Mouse (Mus musculus) hindbrain, embryonic 16.5 days (tissue): ENCODE measurements around the gene She. TPM values are rescaled to one million over a fixed set of nuclear protein-coding genes. Genes with fewer than 3 reads are reported as not detected.
A peak's percentile ranks its signal among the peaks of the same experiment; 100 is the strongest.

ENCODE experiments used
- ATAC-seq: fragments of 200-750 bp; cut with Nextera tagmentation; 2 replicates; pipeline ENCODE4 v1.8.0; 2017; ENCODE audit warnings: moderate TSS enrichment, moderate library complexity
- H3K27ac ChIP-seq: fragments of 300-500 bp; sonication (generic); 2 replicates; pipeline ENCODE4 v1.5.1; 2014; ENCODE audit warnings: low read depth, mild to moderate bottlenecking, control low read depth, low read length, moderate library complexity
- H3K27me3 ChIP-seq: fragments of 300-500 bp; sonication (generic); replicated peaks from 2 replicates; pipeline ENCODE4 v1.6.1; 2014; ENCODE audit warnings: low read length; ENCODE audit not compliant: control insufficient read depth, insufficient read depth
- H3K36me3 ChIP-seq: fragments of 300-500 bp; sonication (generic); 2 replicates; pipeline ENCODE4 v1.6.1; 2014; ENCODE audit warnings: mild to moderate bottlenecking, low read length, moderate library complexity, mixed read lengths; ENCODE audit not compliant: control insufficient read depth, insufficient read depth
- H3K4me1 ChIP-seq: fragments of 300-500 bp; sonication (generic); 2 replicates; pipeline ENCODE4 v1.6.1; 2014; ENCODE audit warnings: low read depth, low read length; ENCODE audit not compliant: control insufficient read depth, insufficient read depth
- H3K4me2 ChIP-seq: fragments of 300-500 bp; sonication (generic); 2 replicates; pipeline ENCODE4 v1.6.1; 2014; ENCODE audit warnings: mild to moderate bottlenecking, low read length, control low read depth, moderate library complexity
- H3K4me3 ChIP-seq: fragments of 300-500 bp; sonication (generic); 2 replicates; pipeline ENCODE4 v1.5.1; 2014; ENCODE audit warnings: mild to moderate bottlenecking, low read length, control low read depth, moderate library complexity
- H3K9ac ChIP-seq: fragments of 300-500 bp; sonication (generic); 2 replicates; pipeline ENCODE4 v1.6.1; 2014; ENCODE audit warnings: low read depth, mild to moderate bottlenecking, control low read depth, low read length, moderate library complexity
- H3K9me3 ChIP-seq: fragments of 300-500 bp; sonication (generic); 2 replicates; pipeline ENCODE4 v1.6.1; 2014; ENCODE audit warnings: mild to moderate bottlenecking, low read length, moderate library complexity; ENCODE audit not compliant: control insufficient read depth
- whole genome bisulfite sequencing: fragments of 180-500 bp; shearing (Covaris S2); extraction: QIAGEN DNeasy Blood & Tissue Kit; methylation state at CpG from one replicate; pipeline ENCODE4 v1.1.7; 2014; 5-methylcytosine and 5-hydroxymethylcytosine counted together
- polyA plus RNA-seq: library from polyadenylated mRNA; unstranded; fragments of >200 nt; fragmentation: Nextera tagmentation; extraction: Ambion mirVana; gene quantifications from 2 replicates; pipeline ENCODE4 v1.2.1, GENCODE M21; 2015

The She gene
- polyA plus RNA-seq, result 1.2 and 1.4 TPM in 2 replicates

DNA sequence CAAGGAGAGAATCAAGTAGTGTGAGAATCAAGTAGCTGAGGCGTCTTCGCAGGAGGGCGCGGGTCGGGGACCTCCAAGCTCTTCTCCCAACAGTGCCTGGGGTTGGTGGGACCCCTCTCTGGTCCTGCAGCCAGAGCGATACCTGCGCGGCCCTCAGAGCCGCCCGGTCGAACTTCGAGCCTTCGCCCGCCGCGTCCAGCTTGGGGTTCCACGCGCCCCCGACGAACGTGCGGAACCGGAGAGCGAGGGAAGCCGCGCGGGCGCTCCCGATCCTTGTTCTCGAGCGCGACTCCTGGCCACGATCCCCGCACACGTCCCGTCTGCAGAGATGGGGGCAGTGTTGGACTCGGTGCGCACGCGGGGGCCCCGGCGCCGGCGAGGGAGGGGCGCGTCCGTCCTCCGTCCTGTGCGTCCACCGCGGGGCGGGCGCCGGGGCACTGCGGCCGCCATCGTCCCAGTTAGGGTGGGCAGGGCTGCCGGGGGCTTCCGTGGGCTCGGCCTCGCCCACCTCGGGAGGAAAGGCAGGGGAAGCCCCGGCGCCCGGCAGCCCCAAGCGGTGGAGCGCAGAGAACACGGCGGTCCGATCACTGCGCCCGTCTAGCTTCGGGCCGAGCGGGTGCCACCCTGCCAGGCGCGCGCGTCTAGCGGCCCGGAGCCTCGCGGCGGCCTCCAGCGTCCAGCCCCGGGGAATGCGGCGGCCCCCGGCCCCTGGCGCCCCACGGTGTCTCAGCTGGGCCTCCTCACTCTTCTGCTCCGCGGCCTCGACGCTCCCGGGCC is at the start of gene She:
She (plus strand) TSS at position 556 of the 777 bp plus-strand sequence.
- H3K4me2 ChIP-seq, result peak within 1 kb of the TSS; percentile 59
- no peaks in the 10 kb centered on the region for H3K9me3 ChIP-seq
- no peak within 1 kb of the TSS for H3K27ac ChIP-seq
- peak within 1 kb of the TSS; percentile 43 for H3K4me3 ChIP-seq
- WGBS, result 2% methylated on average over 82 of the region's 96 CpGs
- peaks cover 10% of the 10 kb centered on the region for H3K4me1 ChIP-seq
- no peaks in the 10 kb centered on the region for H3K36me3 ChIP-seq
- peaks cover 47% of the 10 kb centered on the region for H3K27me3 ChIP-seq
- H3K9ac ChIP-seq, result peak within 1 kb of the TSS; percentile 59
- no peak for ATAC-seq

DNA sequence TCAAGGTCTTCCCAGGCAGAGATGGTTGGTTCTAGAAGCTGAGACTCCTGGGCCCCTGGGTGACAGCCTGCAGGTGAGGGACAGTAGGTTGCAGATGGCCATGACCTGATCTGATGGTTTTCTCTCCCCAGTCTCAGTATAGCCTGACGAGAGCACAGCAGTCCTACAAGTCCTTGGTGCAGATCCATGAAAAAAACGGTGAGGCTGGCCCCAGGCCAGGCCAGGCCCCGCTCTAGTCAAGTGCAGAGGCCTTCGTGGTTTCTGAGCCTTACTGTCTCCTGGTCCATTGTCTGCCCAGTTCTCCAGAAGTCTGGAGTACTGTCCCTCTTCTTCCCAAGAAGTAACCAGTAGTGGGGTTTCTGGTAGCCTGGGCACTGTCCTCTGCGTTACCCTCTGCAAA is 49.5 kb upstream of the She start:
- 78% methylated on average over 5 of the region's 5 CpGs for WGBS
- H3K27me3 ChIP-seq, result no peaks in the 10 kb centered on the region
- no peak overlapping the region for H3K9ac ChIP-seq
- no peaks in the 10 kb centered on the region for H3K9me3 ChIP-seq
- H3K27ac ChIP-seq, result no peak overlapping the region
- no peak for ATAC-seq
- peaks cover 52% of the 10 kb centered on the region for H3K36me3 ChIP-seq
- no peak overlapping the region for H3K4me2 ChIP-seq
- peaks cover 5% of the 10 kb centered on the region for H3K4me1 ChIP-seq
- H3K4me3 ChIP-seq, result no peak overlapping the region

DNA sequence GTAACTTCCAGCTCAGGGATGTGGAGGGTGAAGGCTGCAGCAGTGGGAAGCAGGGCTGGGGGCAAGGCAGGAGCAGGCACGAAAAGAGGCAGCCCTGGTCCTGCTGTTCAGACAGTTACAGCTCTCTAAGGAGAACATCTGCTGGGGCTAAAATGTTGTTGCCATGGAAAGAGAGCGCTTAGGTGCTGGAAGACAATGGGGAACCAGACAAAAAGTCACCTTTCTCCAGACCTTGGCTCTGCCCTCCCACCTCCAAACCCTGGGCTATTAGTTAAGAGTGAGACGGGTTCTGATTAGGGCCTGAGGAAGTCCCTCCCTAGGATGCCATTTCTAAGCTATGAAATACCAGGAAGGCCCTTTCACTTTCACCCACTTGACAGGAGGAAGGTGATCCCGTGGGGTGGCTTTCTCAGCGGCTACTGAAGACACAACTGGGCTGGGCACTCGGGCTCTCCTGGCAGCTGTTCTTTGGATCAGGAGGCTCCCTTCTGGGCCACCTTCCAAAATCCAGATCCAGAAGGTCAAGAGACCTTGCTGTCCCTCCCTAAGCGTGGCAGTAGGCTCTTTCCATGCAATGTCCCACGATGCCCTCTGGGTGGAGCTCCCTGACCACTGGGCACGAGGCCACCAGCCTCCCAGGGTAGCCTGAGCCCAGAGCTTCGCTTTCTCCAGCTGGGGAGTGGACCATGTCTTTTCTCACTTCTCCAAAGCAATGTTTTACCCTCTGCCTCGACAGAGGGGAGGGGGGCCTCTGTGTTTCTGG is 46.0 kb upstream of the She start:
- Histone ChIP-seq H3K4me1 (peaks cover 5% of the 10 kb centered on the region), H3K4me2 (0 out of 2 replicates have a peak overlapping the region, but pooled peaks have one; percentile 19), H3K27me3 (no peaks in the 10 kb centered on the region), H3K27ac (no peak overlapping the region), H3K4me3 (no peak overlapping the region), H3K9ac (0 out of 2 replicates have a peak overlapping the region, but pooled peaks have one; percentile 24), H3K36me3 (peaks cover 32% of the 10 kb centered on the region), H3K9me3 (no peaks in the 10 kb centered on the region)
- peak; percentile 63 for ATAC-seq
- WGBS, result 15% methylated on average over 11 of the region's 11 CpGs

DNA sequence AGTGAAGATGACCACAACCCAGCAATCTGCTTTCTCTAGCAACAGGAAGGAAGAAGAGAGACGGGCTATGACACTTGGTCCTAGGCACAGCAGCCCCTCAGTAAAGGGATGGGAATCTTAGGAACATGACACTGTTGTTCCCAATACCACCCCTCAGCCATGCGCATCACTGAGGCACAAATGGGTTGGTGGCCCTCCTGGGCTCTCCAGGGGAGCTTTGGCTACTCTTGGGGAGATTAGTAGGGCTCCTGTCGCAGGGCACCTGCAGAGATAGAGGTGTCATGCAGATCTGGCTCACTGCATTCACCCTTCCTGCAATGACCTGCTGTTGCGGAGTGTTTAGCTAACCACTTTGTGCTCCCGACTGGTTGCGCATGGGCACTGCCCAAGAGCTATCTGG is 44.9 kb upstream of the She start:
- no peaks in the 10 kb centered on the region for H3K9me3 ChIP-seq
- H3K9ac ChIP-seq, result no peak overlapping the region
- no peak for ATAC-seq
- H3K27me3 ChIP-seq, result no peaks in the 10 kb centered on the region
- H3K36me3 ChIP-seq, result peaks cover 21% of the 10 kb centered on the region
- no peak overlapping the region for H3K4me2 ChIP-seq
- 85% methylated on average over 6 of the region's 6 CpGs for WGBS
- no peak overlapping the region for H3K4me3 ChIP-seq
- no peak overlapping the region for H3K27ac ChIP-seq
- H3K4me1 ChIP-seq, result peaks cover 5% of the 10 kb centered on the region

DNA sequence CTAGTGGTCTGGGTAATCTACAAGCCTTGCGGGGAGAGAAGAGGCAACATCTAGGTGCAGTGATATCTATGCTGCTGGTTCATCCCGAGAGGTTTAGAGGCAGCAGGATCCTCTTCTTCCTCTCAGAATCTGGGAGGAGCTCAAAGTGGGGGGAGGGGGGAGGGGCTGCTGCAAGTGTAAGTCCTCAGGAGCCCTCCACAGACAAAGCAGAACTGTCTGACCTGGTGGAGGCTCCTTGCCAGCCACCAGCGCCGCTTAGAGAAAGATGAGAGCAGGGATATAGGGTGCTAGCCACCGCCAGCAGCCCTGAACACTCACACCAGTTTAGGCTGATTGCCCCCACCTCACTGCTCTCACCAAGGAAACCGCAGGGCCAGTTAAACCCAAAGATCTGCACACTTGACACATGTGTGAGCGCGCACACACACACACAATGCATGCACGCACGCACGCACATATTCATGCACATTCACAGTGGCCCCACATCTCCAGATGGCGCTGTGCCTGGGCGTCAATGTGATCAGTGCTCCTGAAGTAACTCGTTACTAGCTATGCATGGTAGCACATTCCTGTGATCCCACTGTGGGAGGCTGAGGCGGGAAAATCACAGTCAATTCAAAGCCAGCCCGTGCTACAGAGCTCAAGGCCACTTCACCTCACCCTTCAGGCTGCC is 42.4 kb upstream of the She start:
- Histone ChIP-seq H3K4me3 (no peak overlapping the region), H3K36me3 (no peaks in the 10 kb centered on the region), H3K9ac (no peak overlapping the region), H3K27me3 (no peaks in the 10 kb centered on the region), H3K9me3 (no peaks in the 10 kb centered on the region), H3K4me1 (peaks cover 5% of the 10 kb centered on the region), H3K27ac (no peak overlapping the region), H3K4me2 (no peak overlapping the region)
- ATAC-seq, result no peak
- 69% methylated on average over 16 of the region's 16 CpGs for WGBS

DNA sequence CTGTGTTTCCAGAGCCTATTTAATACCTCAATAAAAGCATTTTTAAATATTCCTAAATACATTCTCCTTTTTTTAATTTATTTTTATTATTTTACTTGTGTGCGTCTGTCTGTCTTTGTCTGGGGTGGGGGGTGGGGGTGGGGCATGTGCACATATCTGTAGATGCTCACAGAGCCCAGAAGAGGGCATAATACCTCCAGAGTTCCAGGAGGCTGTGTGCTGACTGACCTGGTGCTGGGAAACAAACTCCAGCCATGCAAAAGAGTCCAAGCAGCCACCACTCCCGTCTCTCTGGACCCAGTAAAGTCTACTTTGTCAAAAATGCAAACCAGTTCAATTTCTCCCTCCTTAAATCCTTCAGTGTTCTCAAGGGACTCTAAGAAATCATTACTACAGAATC is 36.6 kb upstream of the She start:
- Histone ChIP-seq H3K4me3 (no peak overlapping the region), H3K4me1 (no peaks in the 10 kb centered on the region), H3K9me3 (no peaks in the 10 kb centered on the region), H3K9ac (no peak overlapping the region), H3K27ac (no peak overlapping the region), H3K36me3 (no peaks in the 10 kb centered on the region), H3K27me3 (no peaks in the 10 kb centered on the region), H3K4me2 (no peak overlapping the region)
- no peak for ATAC-seq
- WGBS, result 66% methylated on average over 2 of the region's 2 CpGs

DNA sequence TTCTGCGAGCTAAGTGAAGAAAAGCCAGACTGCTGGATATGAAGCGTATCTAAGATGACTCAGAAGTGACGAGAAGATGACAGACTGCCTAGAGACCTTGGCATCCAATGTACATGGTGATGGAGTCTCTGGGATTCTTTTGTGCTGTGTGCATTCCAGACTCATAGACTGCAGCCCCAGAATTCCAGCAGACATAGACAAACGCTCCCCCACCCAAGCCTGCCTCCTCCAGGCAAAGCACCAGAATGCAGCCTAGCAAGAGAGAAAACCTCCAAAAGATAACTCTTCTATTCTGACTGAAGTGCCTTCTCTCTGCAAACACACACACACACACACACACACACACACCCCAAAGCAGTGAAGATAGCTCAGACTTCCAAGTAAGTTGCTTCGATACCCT is 35.4 kb upstream of the She start:
- H3K27ac ChIP-seq, result no peak overlapping the region
- no peaks in the 10 kb centered on the region for H3K27me3 ChIP-seq
- H3K4me1 ChIP-seq, result no peaks in the 10 kb centered on the region
- no peak overlapping the region for H3K4me2 ChIP-seq
- no peak overlapping the region for H3K9ac ChIP-seq
- ATAC-seq, result no peak
- H3K9me3 ChIP-seq, result no peaks in the 10 kb centered on the region
- WGBS, result 59% methylated on average over 5 of the region's 5 CpGs
- H3K36me3 ChIP-seq, result no peaks in the 10 kb centered on the region
- H3K4me3 ChIP-seq, result no peak overlapping the region

DNA sequence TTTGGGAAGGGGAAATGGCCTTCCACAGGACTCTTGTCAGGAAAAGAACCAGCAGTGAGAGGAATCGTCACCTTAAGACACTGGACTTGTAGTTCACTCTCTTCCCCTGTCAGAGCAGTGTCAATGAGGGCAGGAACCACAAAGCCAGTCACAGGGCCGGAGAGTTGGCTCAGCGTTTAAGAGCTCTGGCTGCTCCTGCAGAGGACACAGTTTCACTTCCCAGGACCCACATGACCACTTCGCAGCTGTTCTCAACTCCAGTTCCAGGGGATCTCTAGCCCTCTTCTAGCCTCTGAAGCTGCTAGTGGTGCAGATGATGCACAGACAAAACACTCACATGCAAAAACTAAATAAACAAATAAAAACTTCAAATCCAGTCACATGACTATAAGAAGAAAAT is 34.8 kb upstream of the She start:
- Histone ChIP-seq H3K4me1 (no peaks in the 10 kb centered on the region), H3K4me2 (no peak overlapping the region), H3K27ac (no peak overlapping the region), H3K9ac (no peak overlapping the region), H3K9me3 (no peaks in the 10 kb centered on the region), H3K27me3 (no peaks in the 10 kb centered on the region), H3K4me3 (no peak overlapping the region), H3K36me3 (no peaks in the 10 kb centered on the region)
- ATAC-seq, result no peak
- 52% methylated on average over 4 of the region's 4 CpGs for WGBS

DNA sequence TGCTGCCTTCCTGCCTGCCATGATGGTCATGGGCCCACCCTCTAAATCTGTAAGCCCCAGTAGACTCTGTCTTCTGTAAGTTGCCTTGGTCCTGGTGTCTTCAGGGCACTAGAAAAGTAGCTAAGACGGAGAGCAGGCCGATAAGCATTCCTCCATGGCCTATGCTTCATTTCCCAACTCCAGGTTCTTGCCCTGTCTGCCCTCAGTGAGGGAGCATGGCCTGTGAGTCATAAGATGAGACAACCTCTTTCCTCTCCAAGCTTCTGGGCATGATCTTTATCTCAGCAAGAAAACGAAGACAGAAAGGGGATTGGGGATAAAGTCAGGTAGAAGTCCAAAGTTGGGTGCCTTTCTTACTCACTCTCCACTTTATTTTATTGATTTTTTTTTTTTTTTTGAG is 32.7 kb upstream of the She start:
- no peak overlapping the region for H3K9ac ChIP-seq
- H3K36me3 ChIP-seq, result no peaks in the 10 kb centered on the region
- 85% methylated on average over 3 of the region's 3 CpGs for WGBS
- H3K27me3 ChIP-seq, result no peaks in the 10 kb centered on the region
- H3K4me1 ChIP-seq, result no peaks in the 10 kb centered on the region
- no peak overlapping the region for H3K4me3 ChIP-seq
- no peak overlapping the region for H3K27ac ChIP-seq
- H3K9me3 ChIP-seq, result no peaks in the 10 kb centered on the region
- H3K4me2 ChIP-seq, result no peak overlapping the region
- no peak for ATAC-seq
